Mouse (Mus musculus): ENCODE results near the gene 1700125H20Rik.

Gene 1700125H20Rik

DNA sequence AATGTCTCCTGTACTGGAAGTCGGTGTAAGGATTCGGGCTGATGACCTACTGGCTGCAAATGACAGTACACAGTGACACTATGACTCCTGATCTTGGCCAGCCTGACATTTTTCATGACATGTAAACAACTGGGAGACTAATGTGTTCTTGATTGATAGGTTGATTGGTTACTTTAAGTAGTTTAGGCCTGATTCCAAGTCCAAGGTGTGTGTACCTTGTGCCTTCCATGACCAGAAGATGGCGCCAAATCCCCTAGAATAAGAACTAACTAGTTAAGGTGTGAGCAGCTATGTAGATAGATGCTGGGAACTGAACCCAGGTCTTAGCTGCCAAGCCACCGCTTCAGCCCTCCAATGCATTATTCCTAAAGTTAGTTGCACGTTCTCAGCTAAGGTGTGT lies 13.9 kb downstream of the 1700125H20Rik start:
- CTCF ChIA-PET: interaction anchor here (0.5 to 1.2 kb wide), 4 partner anchors 17 to 168 kb away, joined by 3 to 4 read pairs (median 4); no protein-coding TSS in a partner anchor

DNA sequence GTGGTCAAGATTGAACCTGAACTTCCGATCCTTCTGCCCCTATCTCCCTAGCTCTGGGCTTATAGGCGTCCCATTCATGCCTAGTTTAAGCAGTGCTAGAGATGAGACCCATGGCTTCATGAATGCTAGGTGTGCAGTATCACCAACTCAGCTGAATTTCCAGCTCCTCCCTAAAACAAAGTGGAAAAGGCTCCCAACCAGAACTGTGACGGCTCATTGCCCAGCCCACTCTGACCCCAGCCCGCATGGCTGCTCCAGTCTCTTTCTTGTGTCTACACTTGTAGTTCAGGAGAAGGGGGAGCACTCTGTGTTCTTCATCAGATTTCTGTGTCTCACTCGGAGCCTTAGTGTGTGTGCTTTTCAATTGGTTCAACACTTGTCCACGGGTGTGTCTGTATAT lies 14.6 kb downstream of the 1700125H20Rik start:
- CTCF ChIA-PET: interaction anchor here (1.1 to 1.2 kb wide), 2 partner anchors 18 to 76 kb away, joined by 3 to 4 read pairs; no protein-coding TSS in a partner anchor

DNA sequence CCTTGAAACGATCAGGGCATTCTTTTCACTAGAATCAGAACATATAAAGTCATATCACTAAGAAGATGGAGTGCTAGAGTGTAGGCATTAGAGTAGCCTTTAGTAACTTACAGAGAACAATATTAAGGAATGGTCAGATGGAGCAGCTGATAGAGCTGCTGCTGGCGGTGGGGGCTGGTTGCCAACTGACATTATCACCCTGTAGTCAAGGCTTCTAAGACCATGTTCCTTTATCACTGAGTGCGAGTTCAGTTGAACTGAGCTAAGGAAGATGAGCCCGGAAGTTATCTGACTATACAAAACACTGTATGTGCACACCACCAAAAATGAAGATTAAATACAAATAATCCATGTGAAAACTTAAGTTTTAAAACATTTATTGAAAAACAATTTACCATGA lies 18.9 kb downstream of the 1700125H20Rik start:
- CTCF ChIA-PET: no interaction called here

DNA sequence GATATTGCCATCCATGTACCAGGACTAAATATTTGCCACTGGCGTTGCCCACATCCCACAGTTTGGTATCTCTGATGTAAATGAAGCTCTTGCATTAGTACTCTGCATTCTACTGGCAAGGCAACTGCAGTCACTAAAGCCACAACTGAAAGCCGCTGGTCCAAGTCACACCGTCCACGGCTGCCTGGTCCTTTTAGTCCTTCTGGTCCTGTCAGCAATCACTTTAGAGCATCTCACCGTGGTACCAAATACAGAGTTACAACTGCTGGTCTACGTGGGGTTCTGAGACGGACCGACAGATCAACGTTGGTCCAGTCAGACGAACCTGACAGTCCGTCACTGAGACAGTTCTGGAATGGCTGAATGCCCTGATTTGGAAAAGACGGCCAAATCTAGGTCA lies 20.5 kb downstream of the 1700125H20Rik start:
- CTCF ChIA-PET: no interaction called here

DNA sequence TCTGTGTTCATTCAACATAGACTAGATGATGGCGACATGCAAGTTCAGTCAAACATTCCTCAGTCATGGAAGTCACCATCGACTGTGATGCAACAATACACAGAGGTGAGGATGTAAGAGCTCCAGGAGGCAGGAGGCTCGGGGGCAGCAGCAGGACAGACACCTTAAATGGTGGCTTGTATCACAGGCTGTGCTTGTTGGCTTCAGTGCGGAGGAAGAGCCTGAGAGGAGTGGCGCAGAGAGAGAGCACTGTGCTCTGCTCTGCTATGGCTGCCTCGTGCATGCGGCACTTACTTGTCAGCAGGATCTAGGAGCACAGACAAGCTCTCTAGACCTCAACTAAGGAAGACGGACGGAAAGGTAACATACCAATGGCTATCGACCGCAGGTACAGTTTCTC lies 24.0 kb downstream of the 1700125H20Rik start:
- CTCF ChIA-PET: no interaction called here

DNA sequence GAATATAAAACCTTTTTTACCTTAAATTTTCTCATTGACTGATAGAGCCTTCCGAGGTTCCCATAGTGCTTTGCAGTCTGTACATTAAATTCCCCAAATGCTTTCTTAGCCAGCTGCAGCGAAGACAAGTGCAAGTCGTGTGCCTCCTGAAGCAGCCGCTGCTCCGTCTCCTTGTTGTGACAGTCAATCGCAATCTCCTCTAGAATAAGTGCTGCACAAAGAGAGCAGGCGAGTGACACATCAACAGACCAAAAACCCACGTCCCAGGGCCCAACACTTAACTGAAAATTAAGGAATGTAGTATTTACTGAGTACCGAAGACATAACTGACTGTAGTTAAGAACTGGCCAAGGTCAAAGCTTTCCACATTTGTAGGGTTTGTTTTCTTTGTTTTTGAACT lies 25.8 kb downstream of the 1700125H20Rik start:
- CTCF ChIA-PET: no interaction called here

DNA sequence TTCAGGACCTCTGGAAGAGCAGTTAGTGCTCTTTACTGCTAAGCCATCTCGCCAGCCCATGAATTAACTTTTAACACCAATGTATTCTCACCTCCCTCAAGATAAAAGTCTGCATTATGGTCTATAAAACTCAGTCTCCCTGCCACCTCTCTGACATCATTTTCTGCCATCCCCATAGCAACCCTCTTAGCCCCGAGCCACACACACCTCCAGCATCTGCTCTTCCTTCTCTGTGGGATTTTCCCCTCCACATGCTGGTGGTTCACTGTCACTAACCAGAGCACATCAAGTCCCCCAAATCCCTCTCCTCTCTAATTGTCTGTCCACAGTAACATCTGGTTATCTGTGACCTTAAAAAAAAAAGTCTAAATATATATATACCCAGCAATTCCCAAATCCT lies 28.7 kb downstream of the 1700125H20Rik start:
- CTCF ChIA-PET: no interaction called here

DNA sequence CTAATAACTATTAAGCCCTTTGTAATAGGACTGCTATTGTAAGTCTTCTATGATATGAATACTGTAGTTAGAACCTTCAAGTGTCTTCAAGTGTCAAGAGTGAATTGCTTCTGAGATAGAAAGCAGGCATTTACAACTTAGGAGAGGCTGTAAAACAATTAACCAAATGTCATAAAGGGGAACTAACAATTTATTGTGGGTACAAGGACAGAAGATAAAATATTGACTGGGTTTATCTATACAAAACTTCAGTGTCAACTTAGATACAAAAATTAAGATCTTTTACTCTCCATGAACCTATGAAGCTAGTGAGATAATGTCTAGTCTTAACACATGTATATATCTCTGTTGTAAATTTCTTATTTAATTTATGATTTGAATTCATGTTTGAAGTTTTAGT lies 36.0 kb downstream of the 1700125H20Rik start:
- CTCF ChIA-PET: no interaction called here

DNA sequence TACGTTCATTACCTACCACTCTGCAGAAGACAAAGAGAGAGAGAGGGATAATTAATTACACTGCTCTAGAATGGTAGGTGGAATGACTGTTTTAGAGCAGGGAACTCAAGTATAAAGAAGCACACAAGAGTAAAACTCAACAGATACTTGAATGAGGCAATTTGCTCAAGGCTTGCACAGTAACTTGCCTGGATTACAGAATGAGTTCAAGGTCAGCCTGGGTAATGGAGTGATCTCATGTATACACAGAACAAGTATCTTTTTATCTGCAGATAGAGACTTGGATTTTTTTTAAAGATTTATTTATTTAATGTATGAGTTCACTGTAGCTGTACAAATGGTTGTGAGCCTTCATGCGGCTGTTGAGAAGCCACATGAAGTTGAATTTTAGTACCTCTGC lies 40.9 kb downstream of the 1700125H20Rik start:
- CTCF ChIA-PET: no interaction called here

DNA sequence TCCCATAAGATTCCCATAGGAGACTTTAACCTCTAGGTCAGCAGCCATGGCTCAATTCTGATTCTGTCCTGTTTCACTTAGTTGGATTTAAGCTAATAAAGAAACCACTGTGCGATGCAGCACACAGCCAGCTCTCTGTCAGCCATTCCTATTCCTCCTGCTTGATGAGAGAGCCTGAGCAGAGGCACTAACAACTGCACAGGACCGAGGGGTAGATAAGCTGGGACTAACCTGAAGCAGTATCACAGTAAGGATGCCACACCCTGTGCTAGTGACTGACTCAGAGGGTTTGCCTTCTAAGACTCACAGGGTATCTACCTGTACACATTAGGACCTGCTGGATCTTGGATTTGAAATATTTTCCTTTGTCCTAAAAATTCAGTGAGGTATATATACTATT lies 43.0 kb downstream of the 1700125H20Rik start:
- CTCF ChIA-PET: no interaction called here

DNA sequence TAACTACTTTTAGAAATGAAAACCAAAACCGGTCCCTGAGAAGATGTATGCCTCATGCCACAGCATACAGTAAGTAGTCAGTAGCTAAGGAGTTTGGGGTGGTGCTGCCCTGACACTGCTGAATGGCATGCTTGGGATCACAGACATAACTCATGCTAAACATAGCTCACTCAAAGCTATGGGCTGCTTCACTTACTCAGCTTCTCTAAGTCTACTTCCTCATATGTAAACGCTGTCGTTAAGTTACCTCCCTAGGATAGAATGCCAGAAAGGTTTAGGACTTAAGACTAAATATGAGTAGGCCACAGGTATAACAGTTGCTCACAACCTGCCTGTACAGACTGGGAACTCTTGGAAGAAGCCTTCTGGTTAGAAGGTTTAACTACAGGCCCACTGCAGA lies 44.5 kb downstream of the 1700125H20Rik start:
- CTCF ChIA-PET: no interaction called here

DNA sequence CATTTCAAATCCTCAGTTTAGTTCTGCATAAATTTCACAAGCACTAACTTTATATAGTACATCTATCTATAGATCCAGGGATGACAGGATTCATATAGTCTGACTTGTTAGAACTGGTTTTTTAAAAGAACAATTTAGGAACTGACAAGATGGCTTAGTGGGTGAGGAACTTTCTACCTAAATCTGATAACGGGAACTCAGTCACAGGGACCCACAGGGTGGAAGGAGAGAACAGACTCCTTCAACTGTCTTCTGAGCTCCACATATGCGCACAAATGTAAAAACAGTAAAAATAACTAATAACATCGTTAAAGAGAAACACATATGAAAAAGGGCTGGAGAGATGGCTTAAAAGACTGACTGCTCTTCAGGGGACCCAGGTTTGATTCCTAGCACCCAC lies 48.8 kb downstream of the 1700125H20Rik start:
- CTCF ChIA-PET: interaction anchor here (0.7 kb wide), 1 partner anchor 137 kb away, joined by 3 read pairs; no protein-coding TSS in a partner anchor

DNA sequence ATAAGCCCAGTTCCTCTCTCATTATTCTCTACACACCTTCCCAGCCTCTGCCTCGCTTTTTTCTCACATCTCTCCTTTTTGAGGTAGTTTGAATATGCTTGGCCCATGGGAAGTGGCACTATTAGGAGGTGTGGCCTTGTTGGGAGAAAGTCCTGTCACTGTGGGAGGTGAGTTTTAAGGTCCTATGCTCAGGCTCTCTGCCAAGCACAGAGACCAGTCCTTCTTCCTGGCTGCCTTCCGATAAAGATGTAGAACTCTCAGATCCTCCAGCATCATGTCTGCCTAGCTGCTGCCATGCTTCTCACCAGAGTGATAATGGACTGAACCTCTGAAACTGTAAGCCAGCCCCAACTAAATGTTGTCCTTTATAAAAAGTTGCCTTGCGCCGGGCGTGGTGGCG lies 52.4 kb downstream of the 1700125H20Rik start:
- CTCF ChIA-PET: interaction anchor here (0.6 kb wide), 1 partner anchor 58 kb away, joined by 3 read pairs; no protein-coding TSS in a partner anchor

DNA sequence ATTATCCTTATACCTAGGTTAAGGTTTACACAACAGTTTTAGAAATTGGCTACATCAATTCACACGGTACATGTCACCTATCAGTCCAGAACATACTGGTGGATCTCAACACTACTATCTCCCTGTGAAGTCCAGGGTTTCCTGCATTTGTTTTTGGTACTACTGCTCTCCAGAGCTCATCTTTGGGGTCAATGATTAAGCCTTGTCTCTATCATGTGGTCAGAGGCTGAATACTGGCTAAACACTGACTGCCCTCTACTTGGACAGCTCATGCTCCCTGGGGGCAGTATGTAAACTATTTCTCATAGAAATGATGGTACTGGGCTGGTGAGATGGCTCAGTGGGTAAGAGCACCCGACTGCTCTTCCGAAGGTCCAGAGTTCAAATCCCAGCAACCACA lies 53.0 kb downstream of the 1700125H20Rik start:
- CTCF ChIA-PET: interaction anchor here (0.6 kb wide), 1 partner anchor 58 kb away, joined by 3 read pairs; no protein-coding TSS in a partner anchor
